Mouse (Mus musculus): ENCODE results near the gene Cmip.

Cmip gene

GRCm38 (mm10) chr8:117348718-117349394, 92.0 kb downstream of the Cmip start:
- no peak for DNase-seq (ENCODE audit: low spot score)

DNA sequence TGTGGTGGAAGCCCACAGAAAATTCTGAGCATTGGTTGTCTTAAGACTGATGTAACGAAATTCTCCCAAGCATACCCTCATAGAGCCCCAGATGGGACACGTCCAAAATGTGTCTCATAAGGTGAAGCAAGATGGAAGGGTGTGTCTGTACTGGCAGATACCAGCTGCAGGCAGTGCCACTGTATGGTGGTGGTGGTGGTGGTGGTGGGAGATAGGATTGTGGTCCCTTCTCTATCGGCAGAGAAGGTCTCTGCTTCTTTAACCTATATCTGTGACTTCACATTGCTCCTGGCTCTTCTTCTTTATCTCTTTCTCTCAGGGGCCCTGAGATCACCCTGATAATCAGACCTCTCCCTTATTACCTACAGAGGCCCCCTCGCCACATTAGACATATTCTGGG, 92.7 kb downstream of the Cmip start:
- no peak for DNase-seq (ENCODE audit: low spot score)

DNA sequence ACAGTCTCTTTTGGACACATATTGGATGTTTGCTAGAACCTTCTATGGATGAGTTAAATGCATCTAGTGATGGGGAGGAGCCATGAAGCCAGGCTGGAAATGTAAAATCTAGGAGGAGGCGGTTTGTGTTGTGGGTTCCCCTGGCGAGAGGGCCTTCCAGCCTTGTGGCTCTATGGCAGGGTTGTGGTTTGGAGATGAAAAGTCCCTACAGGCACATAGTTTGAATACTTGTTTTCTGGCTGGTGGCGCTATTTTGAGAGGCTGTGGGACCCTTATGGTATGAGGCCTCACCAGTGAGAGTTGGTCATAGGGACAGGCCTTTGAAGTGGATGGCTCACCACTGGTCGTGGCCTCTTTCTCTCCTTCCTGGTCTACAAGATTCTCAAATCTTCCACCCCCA, 95.2 kb downstream of the Cmip start:
- no peak for DNase-seq (ENCODE audit: low spot score)

- no peak for DNase-seq (ENCODE audit: low spot score)
These were observed 98.4 kb downstream of the Cmip start for GRCm38 (mm10) chr8:117355111-117355831.

- peak; percentile 77 for DNase-seq (ENCODE audit: low spot score)
These were observed 99.3 kb downstream of the Cmip start for GRCm38 (mm10) chr8:117356109-117356672.

DNA sequence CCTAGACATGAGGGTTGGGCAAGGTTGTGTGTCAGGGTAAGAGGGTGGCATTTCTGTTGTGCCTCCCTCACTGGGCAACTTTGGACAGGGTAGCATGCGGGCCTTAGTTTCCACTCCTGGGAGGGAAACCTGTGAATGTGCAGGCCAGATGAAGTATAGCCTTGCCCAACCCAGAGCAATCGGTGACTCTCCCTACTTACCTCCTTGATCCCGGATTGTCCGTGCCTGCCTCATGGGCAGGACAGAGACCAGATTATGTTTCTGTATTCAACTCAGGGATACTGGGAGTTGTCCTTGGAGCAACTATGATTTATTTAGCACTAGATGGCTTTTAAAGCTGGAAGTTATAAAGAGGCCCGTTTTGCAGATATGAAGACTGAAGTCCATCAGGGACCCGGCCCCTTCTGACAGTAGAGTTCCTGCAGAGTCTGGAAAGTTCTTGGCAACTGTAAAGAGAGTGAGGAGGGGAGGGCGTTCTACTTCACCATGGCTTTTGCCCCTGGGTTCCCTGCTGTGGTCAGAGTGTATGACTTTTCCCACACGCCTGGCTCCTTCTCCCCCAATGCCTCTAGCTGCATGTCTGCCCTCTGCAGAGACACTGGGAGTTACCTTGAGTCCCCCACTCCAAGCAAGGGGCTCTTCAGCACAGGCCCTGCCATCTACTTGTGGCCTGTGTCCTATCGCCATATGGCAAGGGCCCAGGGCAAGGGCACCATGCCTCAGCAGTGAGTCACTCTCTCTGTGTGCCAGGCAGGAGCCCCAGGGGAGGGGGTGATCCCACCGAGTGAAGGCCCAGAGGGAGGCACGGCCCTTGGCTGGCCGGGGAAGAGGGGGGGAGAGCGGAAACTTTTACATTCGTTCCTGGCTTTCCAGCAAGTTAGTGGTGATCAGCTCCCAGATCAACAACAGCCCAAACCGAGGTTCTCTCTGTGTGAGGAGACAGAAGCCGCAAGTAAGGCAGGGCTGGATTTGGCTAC, 100.9 kb downstream of the Cmip start:
- no peak for DNase-seq (ENCODE audit: low spot score)

- DNase-seq (ENCODE audit: low spot score), result no peak
These were observed 103.5 kb downstream of the Cmip start for GRCm38 (mm10) chr8:117360172-117360930.

DNA sequence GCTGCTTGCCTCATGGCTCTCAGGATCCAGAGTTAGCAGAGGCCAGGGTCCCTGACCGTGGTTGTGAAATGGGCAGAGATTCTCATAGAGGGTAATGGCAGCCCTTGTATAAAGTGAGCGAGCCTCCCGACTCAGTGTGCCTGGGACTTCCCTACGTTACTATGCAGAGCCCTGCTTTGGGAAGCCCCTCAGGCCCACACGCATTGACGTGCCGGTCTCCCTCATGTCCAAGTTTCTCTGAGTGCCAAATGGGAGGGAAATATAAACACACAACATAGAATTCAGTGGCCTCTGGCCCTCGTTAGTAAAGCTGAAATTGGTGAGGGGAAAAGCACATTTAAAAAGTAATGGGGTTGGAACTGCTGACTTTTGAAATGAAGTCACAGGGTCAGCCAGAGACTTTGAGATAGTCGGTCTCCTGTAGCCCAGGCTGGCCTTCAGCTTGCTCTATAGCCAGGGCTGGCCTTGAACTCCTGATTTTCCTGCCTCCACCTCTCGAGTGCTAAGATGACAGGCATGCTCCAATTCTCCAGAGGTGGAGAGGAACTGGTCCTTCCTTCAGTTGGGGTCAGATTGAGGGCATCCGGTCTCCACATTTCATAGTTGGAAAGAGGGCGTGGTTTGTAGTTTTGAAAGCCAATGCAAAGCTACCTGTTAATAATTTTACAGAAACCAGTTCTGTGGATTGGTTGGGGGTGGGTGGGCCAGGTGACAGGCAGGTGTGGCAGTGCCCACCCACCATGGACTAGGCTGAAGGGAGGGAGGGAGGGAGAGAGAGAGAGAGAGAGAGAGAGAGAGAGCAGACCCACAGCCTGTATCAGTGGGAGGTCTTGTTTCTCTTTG, 105.0 kb downstream of the Cmip start:
- no peak for DNase-seq (ENCODE audit: low spot score)

- DNase-seq (ENCODE audit: low spot score), result no peak
These were observed 105.5 kb downstream of the Cmip start for GRCm38 (mm10) chr8:117362438-117362726.

DNA sequence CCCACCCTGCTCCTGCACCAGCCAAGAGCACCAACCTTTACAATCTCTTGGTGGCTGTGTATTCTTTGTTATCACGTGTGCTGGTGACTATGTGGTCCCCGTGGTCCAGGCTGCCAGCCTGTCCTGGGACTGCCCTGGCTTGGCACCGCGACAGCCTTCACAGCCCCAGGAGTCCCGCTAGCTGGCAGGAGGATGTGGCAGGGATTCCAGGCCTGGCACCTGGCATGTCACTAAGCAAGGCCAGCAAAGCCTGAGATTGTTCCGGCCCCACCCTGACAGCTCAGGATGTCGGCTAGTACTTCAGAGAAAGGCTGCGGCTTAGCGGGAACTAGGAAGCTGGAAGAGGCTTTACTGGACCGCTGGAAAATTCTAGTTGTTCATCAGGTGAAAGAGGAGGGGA, 106.4 kb downstream of the Cmip start:
- no peak for DNase-seq (ENCODE audit: low spot score)

DNA sequence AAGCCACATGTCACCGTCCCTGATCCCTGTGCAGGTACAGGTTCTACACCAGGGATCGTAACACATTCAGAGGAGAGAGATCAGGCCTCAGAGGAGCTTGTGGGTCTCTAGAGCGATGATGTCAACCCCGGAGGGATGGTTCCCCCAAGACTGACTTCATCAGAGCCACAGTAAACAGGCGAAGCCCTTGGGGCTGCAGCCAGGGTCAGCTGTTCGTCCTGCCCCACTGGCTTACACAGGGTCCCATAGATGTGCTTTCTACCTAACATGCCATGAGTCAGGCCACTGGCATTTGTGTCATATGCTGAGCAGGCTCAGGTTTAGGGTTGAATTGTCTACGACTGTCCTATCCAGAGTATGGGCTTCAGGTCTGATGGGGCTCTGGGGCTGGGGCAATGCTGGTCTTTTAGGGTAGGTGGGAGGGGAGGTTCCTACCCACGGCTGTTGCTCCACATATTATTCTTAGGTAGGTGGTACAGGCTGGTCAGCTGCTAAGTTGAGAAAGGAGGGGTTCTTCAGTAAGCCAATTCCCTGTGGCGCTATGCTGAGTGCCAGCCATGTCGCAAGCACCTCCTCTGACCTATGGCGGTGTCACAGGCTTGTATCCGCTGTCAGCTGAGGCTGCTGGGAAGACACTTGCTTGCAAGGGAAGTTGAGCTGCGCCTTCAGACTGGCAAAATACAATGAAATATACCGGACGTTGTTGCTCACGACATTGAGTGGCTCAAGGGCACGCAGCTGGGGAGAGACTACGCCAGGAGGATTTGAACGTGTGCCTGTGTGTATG, 107.7 kb downstream of the Cmip start:
- no peak for DNase-seq (ENCODE audit: low spot score)

DNA sequence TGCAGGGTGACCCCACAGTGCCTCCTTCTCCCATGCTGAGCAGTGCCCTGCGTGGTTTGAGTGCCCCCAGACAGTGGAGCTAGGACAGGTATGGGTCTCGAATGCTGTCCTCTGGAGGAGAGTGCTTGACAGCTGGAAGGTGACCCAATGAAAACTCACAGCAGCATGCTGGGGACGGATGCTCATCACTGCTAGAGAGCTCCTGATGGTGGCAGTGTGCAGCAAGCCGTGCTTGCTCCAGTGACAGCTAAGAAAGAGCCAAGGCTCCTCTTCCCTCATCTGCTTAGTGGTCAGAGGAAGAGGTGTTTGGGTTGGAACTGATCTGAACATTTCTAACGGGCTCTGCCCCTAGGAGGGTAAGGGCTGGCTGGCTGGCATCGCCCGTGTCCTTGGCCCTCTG, 109.6 kb downstream of the Cmip start:
- no peak for DNase-seq (ENCODE audit: low spot score)

- no peak for DNase-seq (ENCODE audit: low spot score)
These were observed 110.6 kb downstream of the Cmip start for GRCm38 (mm10) chr8:117367441-117367840.

DNA sequence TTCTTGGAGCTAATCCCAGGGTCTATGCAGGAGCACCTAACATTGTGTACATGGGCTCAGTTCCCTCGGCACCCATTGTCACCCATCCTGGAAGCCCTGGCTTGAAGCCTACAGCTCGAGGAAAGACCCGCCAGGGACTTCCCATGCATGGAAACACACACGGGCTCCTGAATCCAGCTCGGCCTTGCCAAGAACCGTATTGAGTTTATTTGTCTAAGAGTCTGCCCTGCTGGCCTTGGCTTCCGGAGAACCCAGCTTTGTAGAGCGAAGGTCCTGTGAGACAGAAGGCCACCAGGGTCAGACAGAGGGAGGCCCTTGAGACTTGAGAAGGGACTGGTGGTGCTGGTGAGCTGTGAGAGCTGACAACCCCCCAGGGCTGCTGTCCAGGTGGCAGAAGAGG, 111.9 kb downstream of the Cmip start:
- DNase-seq (ENCODE audit: low spot score), result peak; percentile 20

DNA sequence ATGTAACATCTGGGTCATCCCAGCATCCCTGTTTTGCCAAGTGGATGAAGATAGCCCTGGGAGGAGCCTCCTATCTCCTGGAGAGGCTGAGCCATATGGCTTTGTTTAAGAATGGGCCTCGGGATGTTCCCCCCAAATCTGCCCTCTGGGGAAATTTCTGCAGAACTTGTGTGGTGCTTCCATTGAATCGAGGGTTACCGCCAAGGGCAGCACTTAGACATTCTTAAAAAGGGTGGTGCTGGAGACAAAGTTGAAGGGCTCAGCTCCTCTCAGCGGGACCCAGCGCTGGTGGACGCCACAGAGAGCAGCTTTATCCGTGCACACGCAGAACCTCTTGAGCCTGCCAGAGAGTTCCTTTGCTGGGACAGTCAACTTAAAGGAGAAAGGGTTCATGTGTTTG, 113.1 kb downstream of the Cmip start:
- no peak for DNase-seq (ENCODE audit: low spot score)

DNA sequence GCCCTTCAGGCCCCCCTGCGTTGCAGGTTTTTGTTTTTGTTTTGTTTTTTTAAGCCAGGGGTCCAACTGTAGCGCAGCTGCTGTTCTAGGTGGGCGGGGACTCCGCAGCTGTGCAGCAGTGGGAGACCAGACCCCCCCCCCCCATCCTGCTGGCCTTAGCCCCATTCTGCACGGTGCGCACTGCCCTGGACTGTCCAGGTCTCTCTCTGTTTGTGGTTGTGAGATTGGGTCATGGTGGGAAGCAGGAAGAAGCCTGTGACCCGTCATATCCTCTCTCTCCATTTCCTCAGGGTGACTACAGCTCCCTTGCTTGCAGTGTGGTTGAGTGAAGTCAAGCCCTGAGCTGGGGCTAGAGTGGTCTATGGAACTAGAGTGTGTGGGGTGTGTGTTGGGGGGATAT, 114.3 kb downstream of the Cmip start:
- no peak for DNase-seq (ENCODE audit: low spot score)

- DNase-seq (ENCODE audit: low spot score), result no peak
These were observed 115.2 kb downstream of the Cmip start for GRCm38 (mm10) chr8:117372070-117372469.

DNA sequence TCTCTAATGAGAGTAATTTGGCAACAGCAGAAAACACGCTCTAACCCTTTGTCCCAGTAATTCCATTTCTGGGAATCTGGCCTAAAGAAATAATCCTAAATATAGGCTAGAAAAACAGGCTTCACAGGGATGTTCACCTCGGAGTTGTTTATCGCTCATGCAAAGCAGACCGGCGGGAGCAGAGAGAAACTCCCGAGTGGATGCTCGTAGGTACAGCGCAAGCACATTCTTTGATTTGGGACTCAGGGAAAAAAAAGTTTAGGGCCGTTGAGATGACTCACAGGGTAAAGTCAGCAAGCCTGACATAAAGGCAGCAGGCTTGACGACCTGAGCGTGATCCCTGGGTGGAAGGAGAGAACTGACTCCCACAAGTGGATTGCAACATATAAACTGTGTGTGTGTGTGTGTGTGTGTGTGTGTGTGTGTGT, 116.2 kb downstream of the Cmip start:
- peak; percentile 31 for DNase-seq (ENCODE audit: low spot score)

- no peak for DNase-seq (ENCODE audit: low spot score)
These were observed 117.2 kb downstream of the Cmip start for GRCm38 (mm10) chr8:117374087-117374486.

GRCm38 (mm10) chr8:117376997-117377396, 120.1 kb downstream of the Cmip start:
- DNase-seq (ENCODE audit: low spot score), result no peak

Data from testis, postnatal 14 days (tissue).